Mouse (Mus musculus) hematopoietic stem cell, adult 5-6 weeks (primary cell): Measurements from ENCODE around the gene Phc2. TPM values are rescaled to one million over a fixed set of nuclear protein-coding genes. Genes with fewer than 3 reads are reported as not detected.

ENCODE experiments used
- total RNA-seq: library from RNA; stranded (forward); fragments of 172-1452, 232-1000 nt; gene quantifications from 2 replicates; pipeline ENCODE4 v1.2.3, GENCODE M21; 2017

Gene Phc2
- total RNA-seq, 1 experiment from 2014 or later: 18.8 TPM

Other genes starting within 250 kb of the Phc2 start
- gene Zscan20, start 44.6 kb upstream of the Phc2 start, total RNA-seq: 3.7 and 4.7 TPM in 2 replicates
- gene Tlr12, start 36.1 kb upstream of the Phc2 start, total RNA-seq: 0.25 and 1.4 TPM in 2 replicates
- not detected in 2 replicates for gene A3galt2, start 100.7 kb downstream of the Phc2 start, total RNA-seq
- 7.8 and 8.5 TPM in 2 replicates for gene Zfp362, start 151.3 kb downstream of the Phc2 start, total RNA-seq
- gene Trim62, start 228.9 kb downstream of the Phc2 start, total RNA-seq: 1.2 and 1.4 TPM in 2 replicates